Mouse (Mus musculus) T-helper 2 cell (primary cell): Measurements from ENCODE around the gene Nsun5.
"Not testable (repeated sequence)": the region's sequence is repeated elsewhere in the genome, so short reads cannot be mapped to it uniquely, and the experiment has no call there.

Experiments used
- in situ Hi-C: fragments of 300-600 bp; cut with MboI, MseI; formaldehyde crosslinking; loops from one replicate; pipeline ENCODE4 v1.15.1; 2025; ENCODE audit warnings: high pct_unique_total_duplicates

The Nsun5 gene

GRCm38 (mm10) chr5:135369787-135370654 is at the start of gene Nsun5:
TSS of gene Nsun5 (plus strand) at chr5:135369953.
- in situ Hi-C loops = no loop called here

- in situ Hi-C loops = no loop called here
These were observed 47.6 kb upstream of the Nsun5 start for GRCm38 (mm10) chr5:135322197-135322596.

- in situ Hi-C loops = no loop called here
These were observed 43.6 kb upstream of the Nsun5 start for GRCm38 (mm10) chr5:135326121-135326659.

- in situ Hi-C loops = no loop called here
These were observed 40.3 kb upstream of the Nsun5 start for GRCm38 (mm10) chr5:135329471-135329870.

GRCm38 (mm10) chr5:135330201-135330600 is 39.6 kb upstream of the Nsun5 start:
- in situ Hi-C loops = no loop called here

GRCm38 (mm10) chr5:135331161-135331560 is 38.6 kb upstream of the Nsun5 start:
- in situ Hi-C loops = no loop called here

GRCm38 (mm10) chr5:135337575-135337974 is 32.2 kb upstream of the Nsun5 start:
- in situ Hi-C loops = no loop called here

GRCm38 (mm10) chr5:135345989-135346388 is 23.8 kb upstream of the Nsun5 start:
- in situ Hi-C loops = no loop called here

DNA sequence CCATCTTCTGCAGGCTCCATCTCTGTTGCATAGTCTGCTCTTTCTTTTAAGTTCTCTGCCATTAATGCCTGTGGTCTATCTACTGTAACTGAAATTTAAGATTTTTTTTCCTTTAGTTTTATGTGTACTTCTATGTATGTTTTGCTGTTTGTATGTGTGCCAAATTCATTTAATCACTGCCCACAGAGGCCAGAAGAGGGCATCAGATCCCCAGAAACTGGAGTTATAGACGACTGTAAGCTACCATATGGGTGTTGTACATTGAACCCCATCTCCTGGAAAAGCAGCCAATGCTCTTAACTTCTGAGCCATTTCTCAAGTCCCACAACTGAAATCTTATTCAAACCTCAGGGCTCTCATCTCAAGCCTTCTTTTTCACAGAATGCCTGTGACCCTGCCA is 23.3 kb upstream of the Nsun5 start:
- in situ Hi-C loops = no loop called here

GRCm38 (mm10) chr5:135347511-135348011 is 22.2 kb upstream of the Nsun5 start:
- in situ Hi-C loops = no loop called here

DNA sequence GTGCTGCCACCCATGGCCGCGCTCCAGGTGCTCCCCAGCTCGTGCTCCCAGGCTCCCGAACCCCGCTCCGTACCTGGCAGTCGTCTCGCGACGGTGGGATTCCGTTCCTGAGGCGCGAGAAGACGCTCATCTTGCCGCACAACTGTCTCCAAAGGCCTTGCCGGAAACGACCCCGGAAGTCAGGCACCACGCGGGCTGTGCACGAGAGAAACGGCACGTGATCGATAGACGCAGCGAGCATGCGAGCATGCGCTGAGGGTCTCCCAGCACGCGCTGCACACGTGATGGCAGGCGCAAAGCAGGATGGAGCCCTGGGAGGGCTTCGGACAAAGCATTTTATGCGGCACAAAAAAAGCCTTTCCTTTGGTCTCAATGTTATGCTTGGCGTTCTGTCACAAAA is 19.9 kb upstream of the Nsun5 start, which contains the start of gene Fkbp6:
Gene Fkbp6 (minus strand): TSS at position 183 of the 400 bp plus-strand sequence.
- in situ Hi-C loops = no loop called here

- in situ Hi-C loops = no loop called here
These were observed 18.1 kb upstream of the Nsun5 start for GRCm38 (mm10) chr5:135351606-135352005.

GRCm38 (mm10) chr5:135352995-135353394 is 16.8 kb upstream of the Nsun5 start, which contains the start of gene Trim50:
TSS of gene Trim50 (plus strand) at chr5:135353295.
- in situ Hi-C loops = no loop called here

DNA sequence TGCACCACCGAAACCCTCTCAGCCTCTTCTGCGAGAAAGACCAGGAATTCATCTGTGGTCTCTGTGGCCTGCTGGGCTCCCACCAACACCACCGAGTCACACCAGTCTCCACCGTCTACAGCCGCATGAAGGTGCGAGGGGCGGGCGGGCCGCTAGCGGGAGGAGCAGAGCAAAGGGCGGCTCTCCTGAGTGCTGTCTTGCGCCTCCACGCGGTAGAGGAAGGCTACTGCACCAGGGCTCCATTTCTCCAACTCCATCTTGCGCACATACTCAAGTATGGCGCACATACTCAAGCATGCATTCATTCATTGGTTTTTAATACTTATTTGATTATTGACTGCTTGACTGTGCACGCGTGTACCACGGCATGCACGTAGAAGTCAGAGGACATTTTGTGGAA is 16.2 kb upstream of the Nsun5 start:
- in situ Hi-C loops = no loop called here

DNA sequence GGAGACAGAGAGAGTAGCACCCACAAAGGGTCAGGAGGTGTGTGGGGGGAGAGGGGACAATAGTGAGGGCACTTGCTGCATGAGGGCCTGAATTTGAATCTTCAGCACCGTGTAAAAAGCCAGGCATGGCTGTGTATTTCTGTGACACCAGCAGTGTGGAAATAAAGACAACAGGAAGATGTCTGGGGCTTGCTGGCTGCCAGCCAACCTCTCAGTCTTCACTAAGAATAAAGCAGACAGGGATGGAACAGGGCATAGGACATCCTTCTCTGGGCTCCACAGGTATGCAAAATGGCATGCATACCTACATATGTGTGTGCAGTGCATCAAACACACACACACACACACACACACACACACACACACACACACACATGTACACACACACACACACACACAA is 13.7 kb upstream of the Nsun5 start:
- in situ Hi-C loops = no loop called here

DNA sequence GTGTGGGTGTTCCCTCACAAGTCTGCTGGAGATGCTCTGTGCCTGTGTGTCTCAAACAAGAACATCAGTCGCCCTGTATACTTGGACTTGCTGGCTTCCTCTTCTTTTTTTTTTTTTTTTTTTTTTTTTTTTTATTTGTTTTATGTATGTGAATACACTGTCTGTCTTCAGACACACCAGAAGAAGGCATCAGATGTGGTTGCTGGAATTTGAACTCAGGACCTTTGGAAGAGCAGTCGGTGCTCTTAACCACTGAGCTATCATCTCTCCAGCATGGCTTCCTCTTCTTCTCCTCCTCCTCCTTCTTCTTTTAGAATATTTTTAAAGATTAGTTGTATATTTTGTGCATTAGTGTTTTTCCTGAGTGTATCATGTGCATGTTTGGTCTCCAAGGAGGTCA is 12.2 kb upstream of the Nsun5 start:
- in situ Hi-C loops = no loop called here

- in situ Hi-C loops = no loop called here
These were observed 10.0 kb upstream of the Nsun5 start for GRCm38 (mm10) chr5:135359772-135360171.

DNA sequence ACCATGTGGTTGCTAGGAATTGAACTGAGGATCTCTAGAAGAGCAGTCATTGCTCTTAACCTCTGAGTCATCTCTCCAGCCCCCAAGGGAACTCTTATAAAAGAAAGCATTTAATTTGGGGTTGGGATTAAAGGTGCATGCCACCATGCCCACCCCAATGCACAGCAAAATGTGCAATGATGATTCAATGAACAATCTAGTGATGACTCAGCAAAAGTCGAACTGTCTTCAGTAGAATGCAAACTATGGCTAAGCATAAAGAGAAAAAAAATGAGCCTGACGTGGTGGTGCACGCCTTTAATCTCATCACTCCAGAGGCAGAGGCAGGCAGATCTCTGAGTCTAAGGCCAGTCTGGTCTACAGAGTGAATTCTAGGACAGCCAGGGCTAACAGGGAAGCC is 7.2 kb upstream of the Nsun5 start:
- in situ Hi-C loops = no loop called here

DNA sequence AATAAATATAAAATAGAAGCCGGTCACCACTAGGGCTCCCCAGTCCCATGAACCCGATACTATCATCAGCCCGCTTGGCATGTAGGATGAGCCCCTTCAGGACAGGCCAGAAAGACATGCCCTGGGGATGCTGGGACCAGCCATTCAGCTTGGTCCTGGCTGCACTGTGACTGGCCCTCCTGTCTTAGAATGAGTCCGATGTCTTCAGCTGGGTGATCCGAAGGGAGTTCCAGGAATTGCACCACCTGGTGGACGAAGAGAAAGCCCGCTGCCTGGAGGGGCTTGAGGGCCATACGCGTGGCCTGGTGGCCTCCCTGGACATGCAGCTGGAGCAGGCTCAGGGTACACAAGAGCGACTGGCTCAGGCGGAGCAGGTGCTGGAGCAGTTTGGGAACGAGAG is 6.2 kb upstream of the Nsun5 start:
- in situ Hi-C loops = no loop called here

DNA sequence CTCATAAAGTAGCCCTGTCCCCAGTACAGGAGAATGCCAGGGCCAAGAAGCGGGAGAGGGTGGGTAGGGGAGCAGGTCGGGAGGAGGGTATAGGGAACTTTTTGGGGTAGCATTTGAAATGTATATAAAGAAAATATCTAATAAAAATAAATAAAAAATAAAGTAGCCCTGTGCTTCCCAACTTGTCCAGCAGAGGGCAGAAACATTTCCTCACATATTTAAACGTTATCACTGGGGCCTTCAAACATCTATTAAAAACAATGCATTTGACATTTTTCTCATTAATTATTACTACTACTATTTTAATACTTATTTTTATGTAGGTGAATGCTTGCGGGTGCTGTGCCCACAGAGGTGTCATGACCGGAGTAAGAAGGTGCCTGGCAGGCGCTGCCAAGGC is 1.9 kb upstream of the Nsun5 start:
- in situ Hi-C loops = no loop called here

- in situ Hi-C loops = no loop called here
These were observed 1.4 kb upstream of the Nsun5 start for GRCm38 (mm10) chr5:135368312-135368711.

DNA sequence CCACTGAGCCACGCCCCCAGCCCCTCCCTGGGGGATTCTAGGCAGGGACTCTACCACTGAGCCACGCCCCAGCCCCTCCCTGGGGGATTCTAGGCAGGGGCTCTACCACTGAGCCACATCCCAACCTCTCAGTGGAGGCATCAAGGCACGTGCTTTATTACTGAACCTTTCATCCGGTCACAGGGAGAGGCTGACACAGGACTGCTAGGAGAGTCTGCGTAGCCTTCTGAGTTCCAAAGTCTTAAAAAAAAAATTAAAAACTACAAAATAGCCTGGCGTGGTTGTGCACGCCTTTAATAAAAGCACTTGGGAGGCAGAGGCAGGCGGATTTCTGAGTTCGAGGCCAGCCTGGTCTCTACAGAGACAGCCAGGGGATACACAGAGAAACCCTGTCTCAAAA is 557 bp upstream of the Nsun5 start:
- in situ Hi-C loops = not testable (repeated sequence)

GRCm38 (mm10) chr5:135371195-135371594 is 1.4 kb downstream of the Nsun5 start:
- in situ Hi-C loops = no loop called here
